Mouse (Mus musculus) thymus, adult 2 months (tissue): ENCODE data around the gene Il13. TPM values are rescaled to one million over a fixed set of nuclear protein-coding genes. Genes with fewer than 3 reads are reported as not detected.
A peak's percentile ranks its signal among the peaks of the same experiment; 100 is the strongest.

ENCODE experiments used
- DNase-seq: peaks from one replicate; pipeline ENCODE4 v3.0.0; 2021
- H3K27ac ChIP-seq: fragments of 200-500 bp; 2 replicates; pipeline ENCODE4 v1.5.1; 2012; ENCODE audit warnings: low read length, control low read depth; ENCODE audit not compliant: control insufficient read depth, insufficient read depth
- H3K27me3 ChIP-seq: fragments of 200-500 bp; 2 replicates; pipeline ENCODE4 v1.6.1; 2012; ENCODE audit warnings: mild to moderate bottlenecking, low read length, moderate library complexity, mixed read lengths; ENCODE audit not compliant: control insufficient read depth, insufficient read depth
- H3K36me3 ChIP-seq: fragments of 200-500 bp; 2 replicates; pipeline ENCODE4 v1.6.1; 2012; ENCODE audit warnings: mild to moderate bottlenecking, low read length, moderate library complexity; ENCODE audit not compliant: control insufficient read depth, insufficient read depth
- H3K4me1 ChIP-seq: fragments of 200-500 bp; replicated peaks from 2 replicates; pipeline ENCODE4 v1.6.1; 2012; ENCODE audit warnings: low read length; ENCODE audit not compliant: control insufficient read depth, insufficient read depth
- H3K4me3 ChIP-seq: fragments of 200-500 bp; 2 replicates; pipeline ENCODE4 v1.5.1; 2012; ENCODE audit warnings: mild to moderate bottlenecking, low read length, control low read depth, moderate library complexity; ENCODE audit not compliant: control insufficient read depth, insufficient read depth
- CTCF ChIP-seq: fragments of 200-500 bp; IDR thresholded peaks from 2 replicates; pipeline ENCODE4 v1.5.1; 2012; ENCODE audit warnings: mild to moderate bottlenecking, control low read depth, low read length, moderate library complexity, borderline replicate concordance; ENCODE audit not compliant: control insufficient read depth, poor library complexity, insufficient read depth; ENCODE audit errors: extremely low read depth
- POLR2A ChIP-seq: fragments of 200-500 bp; IDR thresholded peaks from 2 replicates; pipeline ENCODE4 v1.6.1; 2012; ENCODE audit warnings: mild to moderate bottlenecking, low read length, control low read depth, moderate library complexity; ENCODE audit not compliant: control insufficient read depth, poor library complexity, insufficient read depth; ENCODE audit errors: extremely low read depth
- WGBS: fragments of 180-500 bp; shearing (Covaris S2); methylation state at CpG from one replicate; pipeline ENCODE4 v1.1.7; 2018; 5-methylcytosine and 5-hydroxymethylcytosine counted together
- polyA plus RNA-seq: library from polyadenylated mRNA; depleted of rRNA; stranded (reverse); fragments of >200 nt; gene quantifications from 2 replicates; pipeline ENCODE4 v1.2.3, GENCODE M21; 2012; rRNA removed

Il13 gene
- polyA plus RNA-seq, result 8.5 and 10.4 TPM in 2 replicates

DNA sequence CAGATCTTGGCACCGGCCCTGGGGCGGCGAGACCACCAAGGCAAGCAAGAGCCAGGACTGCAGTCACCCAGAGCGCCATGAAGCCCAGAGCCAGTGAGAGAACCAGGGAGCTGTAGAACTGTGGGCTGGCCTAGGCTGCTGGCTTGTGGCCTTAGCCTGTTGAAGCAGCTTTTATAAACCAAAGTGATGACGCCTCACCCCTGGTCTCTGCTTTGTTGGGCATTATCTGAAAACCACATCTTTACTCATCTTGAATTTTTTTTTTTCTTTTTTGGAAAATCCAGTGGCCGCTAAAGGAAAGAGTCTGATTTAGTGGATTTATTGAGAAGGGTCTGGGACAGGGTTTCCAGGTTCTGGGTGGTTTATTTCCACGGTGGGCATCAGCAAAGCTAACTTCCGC lies at the start of gene Il13:
Il13 (minus strand) TSS at position 147 of the 400 bp plus-strand sequence.
- Histone ChIP-seq H3K27ac (no peak within 1 kb of the TSS), H3K36me3 (no peaks in the 10 kb centered on the region), H3K4me1 (peaks cover 9% of the 10 kb centered on the region), H3K27me3 (no peaks in the 10 kb centered on the region), H3K4me3 (no peak within 1 kb of the TSS)
- TF ChIP-seq CTCF (no peak), POLR2A (no peak)
- no peak for DNase-seq
- WGBS, result 88% methylated on average over 8 of the region's 8 CpGs

DNA sequence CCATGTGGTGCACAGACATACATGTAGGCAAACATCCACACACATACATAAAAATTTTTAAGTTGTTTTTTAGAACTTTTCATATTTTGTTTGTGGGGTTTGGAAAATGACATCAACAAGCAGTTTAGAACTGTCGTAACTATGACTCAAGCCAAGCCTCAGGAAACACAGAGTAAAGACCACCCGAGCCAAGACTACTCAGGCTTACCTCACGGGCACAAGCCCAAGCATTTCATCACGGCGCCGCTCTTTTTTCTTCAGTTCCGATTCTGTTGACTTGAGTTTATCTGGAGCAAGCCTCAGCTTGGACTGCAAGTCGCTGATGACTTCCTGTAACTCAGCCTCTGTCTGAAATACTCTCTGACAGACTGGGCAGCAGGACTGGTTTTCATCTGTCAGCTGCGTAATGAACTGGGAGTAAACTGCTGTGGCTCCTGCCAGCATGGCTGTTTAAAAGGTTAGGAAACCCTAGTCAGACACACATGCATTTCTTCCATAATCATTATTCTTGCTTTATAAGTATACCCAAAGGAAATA lies 48.6 kb upstream of the Il13 start:
- no peak for DNase-seq

DNA sequence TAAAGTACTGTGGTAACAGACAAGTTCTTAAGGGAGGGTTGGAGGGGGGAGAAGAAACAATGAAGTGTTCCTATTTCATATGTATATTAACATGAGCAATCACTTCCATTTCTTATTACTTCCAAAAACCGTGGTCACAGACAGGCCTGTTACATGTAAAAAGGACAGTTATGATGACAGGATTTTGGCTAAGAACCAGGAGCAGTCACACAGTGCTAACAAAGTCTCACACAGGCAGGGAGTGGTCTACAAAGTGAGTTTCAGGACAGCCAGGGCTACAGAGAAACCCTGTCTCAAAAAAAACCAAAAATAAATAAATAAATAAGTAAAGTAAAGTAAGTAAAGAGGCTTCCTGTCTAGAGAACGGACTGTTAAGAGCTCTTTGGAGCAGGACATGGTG lies 47.7 kb upstream of the Il13 start:
- Histone ChIP-seq H3K27ac (no peak overlapping the region), H3K27me3 (no peaks in the 10 kb centered on the region), H3K4me1 (no peaks in the 10 kb centered on the region), H3K4me3 (no peak overlapping the region), H3K36me3 (peaks cover 43% of the 10 kb centered on the region)
- TF ChIP-seq POLR2A (no peak), CTCF (no peak)
- no peak for DNase-seq
- WGBS, result 96% methylated on average over 2 of the region's 2 CpGs

More for the DNA sequence above, 48.6 kb upstream of the Il13 start:
- Histone ChIP-seq H3K27me3 (no peaks in the 10 kb centered on the region), H3K4me3 (no peak overlapping the region), H3K4me1 (no peaks in the 10 kb centered on the region), H3K36me3 (peaks cover 45% of the 10 kb centered on the region), H3K27ac (no peak overlapping the region)
- no peak for TF ChIP-seq POLR2A
- TF ChIP-seq CTCF, result no peak
- WGBS, result 94% methylated on average over 9 of the region's 9 CpGs

DNA sequence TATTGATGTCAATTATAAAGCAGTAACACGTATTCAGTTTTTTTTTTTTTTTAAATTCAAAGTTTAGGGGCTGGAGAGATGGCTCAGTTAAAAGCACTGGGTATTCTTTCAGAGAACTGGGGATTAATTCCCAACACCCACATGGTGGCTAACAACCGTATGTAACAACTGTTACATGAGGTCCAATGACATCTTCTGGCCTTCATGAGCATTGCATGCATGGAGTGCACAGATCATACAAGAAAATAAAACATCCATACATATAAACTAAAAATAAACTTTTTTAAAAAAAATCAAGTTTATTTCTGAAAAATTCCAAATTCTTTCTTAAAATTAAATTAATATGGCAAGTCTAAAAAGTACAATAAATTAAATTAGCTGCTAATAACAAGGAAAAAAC lies 47.2 kb upstream of the Il13 start:
- no peaks in the 10 kb centered on the region for H3K4me1 ChIP-seq
- H3K27ac ChIP-seq, result no peak overlapping the region
- TF ChIP-seq CTCF, result no peak
- no peak for TF ChIP-seq POLR2A
- WGBS, result 100% methylated on average over 2 of the region's 2 CpGs
- H3K27me3 ChIP-seq, result no peaks in the 10 kb centered on the region
- no peak overlapping the region for H3K4me3 ChIP-seq
- peaks cover 43% of the 10 kb centered on the region for H3K36me3 ChIP-seq
- DNase-seq, result no peak

DNA sequence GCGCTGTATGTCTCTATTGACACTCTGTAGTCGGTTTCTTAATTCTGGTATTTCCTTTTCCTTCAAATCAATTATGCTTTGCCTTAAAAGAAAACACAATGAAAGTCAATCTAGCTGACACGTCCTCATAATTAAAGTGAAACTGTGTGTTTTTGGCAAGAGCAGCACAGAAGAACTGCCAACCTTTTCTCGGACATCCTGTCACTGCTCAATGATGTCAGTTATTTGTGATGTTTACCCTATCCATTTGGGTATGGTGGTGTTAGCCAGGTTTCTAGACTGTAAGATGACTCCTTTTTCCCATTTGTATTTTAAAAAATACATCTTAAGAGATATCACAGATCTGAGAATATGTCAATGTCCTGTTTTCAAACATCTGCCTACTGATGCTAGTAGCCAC lies 45.6 kb upstream of the Il13 start:
- no peaks in the 10 kb centered on the region for H3K4me1 ChIP-seq
- H3K36me3 ChIP-seq, result peaks cover 40% of the 10 kb centered on the region
- H3K27ac ChIP-seq, result no peak overlapping the region
- H3K4me3 ChIP-seq, result no peak overlapping the region
- no peaks in the 10 kb centered on the region for H3K27me3 ChIP-seq
- TF ChIP-seq CTCF, result no peak
- no peak for TF ChIP-seq POLR2A
- WGBS, result 93% methylated on average over 4 of the region's 4 CpGs
- no peak for DNase-seq

DNA sequence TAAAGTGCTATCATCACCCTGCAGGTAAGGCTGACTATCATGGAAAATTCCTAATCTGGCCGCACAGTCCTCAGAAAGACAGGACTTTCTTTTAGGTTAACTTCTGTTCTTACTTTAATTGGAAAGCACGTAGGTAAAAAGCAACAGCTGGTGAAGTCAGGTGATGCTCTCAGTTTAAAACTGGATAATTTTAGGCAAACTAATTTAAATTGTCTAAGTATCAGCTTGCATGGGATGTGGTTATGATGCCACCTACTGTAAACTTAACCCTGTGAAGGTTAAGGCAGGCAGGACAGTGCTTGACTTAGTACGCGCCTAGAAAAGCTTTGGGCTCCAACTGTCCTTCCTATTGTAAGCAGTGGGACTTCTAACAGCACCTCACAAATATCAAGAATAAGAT lies 36.9 kb upstream of the Il13 start:
- 98% methylated on average over 4 of the region's 4 CpGs for WGBS
- Histone ChIP-seq H3K4me1 (no peaks in the 10 kb centered on the region), H3K36me3 (peaks cover 48% of the 10 kb centered on the region), H3K27ac (no peak overlapping the region), H3K4me3 (no peak overlapping the region), H3K27me3 (no peaks in the 10 kb centered on the region)
- TF ChIP-seq CTCF (no peak), POLR2A (no peak)
- DNase-seq, result no peak

DNA sequence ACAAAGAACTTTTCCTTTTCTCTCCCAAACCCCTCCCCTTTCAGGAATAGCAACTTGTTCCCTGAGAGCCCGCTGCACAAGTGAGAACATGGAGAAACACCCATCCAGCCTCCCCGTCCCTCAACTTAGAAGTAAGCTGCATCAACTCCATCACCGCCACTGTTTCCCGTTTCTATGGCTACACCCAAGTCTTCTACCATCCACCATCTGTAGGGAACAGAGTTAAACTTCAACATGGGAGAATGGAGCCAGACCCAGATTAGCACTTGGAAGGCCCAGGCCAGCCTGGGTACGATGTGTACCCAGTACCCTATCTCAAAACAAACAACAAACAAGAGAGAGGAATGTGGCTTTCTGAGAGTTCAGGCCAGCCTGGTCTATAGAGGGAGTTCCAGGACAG lies 29.6 kb upstream of the Il13 start:
- peaks cover 28% of the 10 kb centered on the region for H3K36me3 ChIP-seq
- no peaks in the 10 kb centered on the region for H3K4me1 ChIP-seq
- DNase-seq, result no peak
- H3K4me3 ChIP-seq, result no peak overlapping the region
- TF ChIP-seq CTCF, result no peak
- TF ChIP-seq POLR2A, result no peak
- H3K27ac ChIP-seq, result 0 out of 2 replicates have a peak overlapping the region, but pooled peaks have one; percentile 28
- H3K27me3 ChIP-seq, result no peaks in the 10 kb centered on the region
- WGBS, result 98% methylated on average over 5 of the region's 5 CpGs
